Mouse (Mus musculus) hematopoietic multipotent progenitor cell, adult 10-12 weeks (in vitro differentiated cells): ENCODE data around the gene Cited2. TPM values are rescaled to one million over a fixed set of nuclear protein-coding genes. Genes with fewer than 3 reads are reported as not detected.

Experiments
- polyA plus RNA-seq: library from polyadenylated mRNA; stranded (reverse); fragments of >175 nt; gene quantifications from 2 replicates; pipeline ENCODE4 v1.2.3, GENCODE M21; 2012; ENCODE audit warnings: low replicate concordance

Gene Cited2
- 83.9 and 193 TPM in 2 replicates for polyA plus RNA-seq

DNA sequence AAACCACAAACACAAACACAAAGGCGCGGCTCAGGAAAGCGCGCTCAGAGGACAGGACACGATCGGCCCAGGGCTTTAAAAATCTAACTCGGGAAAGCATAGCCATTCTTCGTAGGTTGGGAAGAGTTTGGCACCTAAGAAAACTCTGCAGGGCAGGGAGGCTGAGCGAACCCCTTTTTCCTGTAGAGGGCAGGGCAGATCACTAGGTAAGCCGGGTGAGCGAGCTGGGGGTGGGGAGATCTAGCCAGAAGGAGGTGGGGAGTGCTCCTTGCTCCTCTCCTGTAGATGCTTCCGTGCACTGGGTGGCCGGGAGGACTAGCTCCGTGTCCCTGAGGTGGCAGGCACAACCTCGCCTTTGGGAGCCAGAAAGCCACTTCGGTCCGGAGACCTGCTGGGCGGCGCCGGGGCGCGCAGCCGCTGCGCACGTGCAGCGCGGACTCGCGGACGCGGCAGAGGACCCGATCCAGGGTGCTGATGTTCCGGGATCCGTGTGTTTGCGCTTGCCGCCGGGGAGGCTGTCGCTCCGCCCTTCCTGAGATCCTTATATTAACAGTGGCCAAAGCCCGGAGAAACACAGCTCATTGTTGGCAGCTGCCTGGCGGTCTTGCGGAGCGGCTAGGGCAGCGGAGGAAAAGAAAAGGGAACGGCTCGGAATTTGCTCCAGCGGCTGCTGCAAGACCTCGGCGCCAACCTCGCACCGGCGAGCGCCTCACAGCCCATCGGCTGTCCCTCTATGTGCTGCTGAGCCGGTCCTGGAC is at the start of gene Cited2:
TSS of gene Cited2 (plus strand) at position 566 of the 758 bp plus-strand sequence.

Other genes with a start within 250 kb of the Cited2 start
- 0.34 and 0.62 TPM in 2 replicates for gene Txlnb, start 73.0 kb downstream of the Cited2 start, polyA plus RNA-seq
- 29.5 and 47.1 TPM in 2 replicates for gene Heca, start 224.8 kb downstream of the Cited2 start, polyA plus RNA-seq